Mouse (Mus musculus) kidney, adult 11 months (tissue): Measurements from ENCODE around the gene Cops2.
A peak's percentile ranks its signal among the peaks of the same experiment; 100 is the strongest.

Experiments
- DNase-seq: peaks from one replicate; pipeline ENCODE4 v3.0.0; 2022

Cops2 gene

GRCm38 (mm10) chr2:125820397-125820796 lies 38.5 kb downstream of the Cops2 start:
- DNase-seq = no peak

- DNase-seq = no peak
Measured at GRCm38 (mm10) chr2:125813972-125814595, 44.9 kb downstream of the Cops2 start.

GRCm38 (mm10) chr2:125811332-125811731 lies 47.6 kb downstream of the Cops2 start:
- DNase-seq = no peak

GRCm38 (mm10) chr2:125809551-125809950 lies 49.4 kb downstream of the Cops2 start:
- DNase-seq = no peak

- no peak for DNase-seq
Measured at GRCm38 (mm10) chr2:125805826-125806225, 53.1 kb downstream of the Cops2 start.

- DNase-seq = no peak
Measured at GRCm38 (mm10) chr2:125801947-125802346, 57.0 kb downstream of the Cops2 start.

- no peak for DNase-seq
Measured at GRCm38 (mm10) chr2:125801038-125801437, 57.9 kb downstream of the Cops2 start.

GRCm38 (mm10) chr2:125800428-125800827 lies 58.5 kb downstream of the Cops2 start:
- DNase-seq = no peak

- no peak for DNase-seq
Measured at GRCm38 (mm10) chr2:125797872-125798271, 61.1 kb downstream of the Cops2 start.

GRCm38 (mm10) chr2:125795118-125795517 lies 63.8 kb downstream of the Cops2 start:
- no peak for DNase-seq

GRCm38 (mm10) chr2:125794166-125794565 lies 64.8 kb downstream of the Cops2 start:
- peak; percentile 11 for DNase-seq

GRCm38 (mm10) chr2:125792879-125793261 lies 66.1 kb downstream of the Cops2 start:
- no peak for DNase-seq

GRCm38 (mm10) chr2:125792144-125792878 lies 66.6 kb downstream of the Cops2 start:
- DNase-seq = no peak

- DNase-seq = no peak
Measured at GRCm38 (mm10) chr2:125791485-125791885, 67.5 kb downstream of the Cops2 start.

GRCm38 (mm10) chr2:125790242-125790641 lies 68.7 kb downstream of the Cops2 start:
- DNase-seq = no peak

GRCm38 (mm10) chr2:125789265-125789664 lies 69.7 kb downstream of the Cops2 start:
- DNase-seq = no peak

GRCm38 (mm10) chr2:125788785-125789184 lies 70.2 kb downstream of the Cops2 start:
- no peak for DNase-seq

- DNase-seq = no peak
Measured at GRCm38 (mm10) chr2:125788351-125788750, 70.6 kb downstream of the Cops2 start.

- DNase-seq = no peak
Measured at GRCm38 (mm10) chr2:125785021-125785420, 73.9 kb downstream of the Cops2 start.

GRCm38 (mm10) chr2:125784392-125784791 lies 74.5 kb downstream of the Cops2 start:
- peak; percentile 23 for DNase-seq

GRCm38 (mm10) chr2:125783868-125784267 lies 75.1 kb downstream of the Cops2 start:
- no peak for DNase-seq

GRCm38 (mm10) chr2:125782719-125783109 lies 76.2 kb downstream of the Cops2 start, which contains the start of gene Secisbp2l:
TSS of gene Secisbp2l (minus strand) at chr2:125782870.
- peak; percentile 94 for DNase-seq

- no peak for DNase-seq
Measured at GRCm38 (mm10) chr2:125781978-125782718, 76.8 kb downstream of the Cops2 start.

- no peak for DNase-seq
Measured at GRCm38 (mm10) chr2:125781006-125781405, 77.9 kb downstream of the Cops2 start.
